ENCODE assay signal across 36 mouse cellular contexts in the genomic region with DNA sequence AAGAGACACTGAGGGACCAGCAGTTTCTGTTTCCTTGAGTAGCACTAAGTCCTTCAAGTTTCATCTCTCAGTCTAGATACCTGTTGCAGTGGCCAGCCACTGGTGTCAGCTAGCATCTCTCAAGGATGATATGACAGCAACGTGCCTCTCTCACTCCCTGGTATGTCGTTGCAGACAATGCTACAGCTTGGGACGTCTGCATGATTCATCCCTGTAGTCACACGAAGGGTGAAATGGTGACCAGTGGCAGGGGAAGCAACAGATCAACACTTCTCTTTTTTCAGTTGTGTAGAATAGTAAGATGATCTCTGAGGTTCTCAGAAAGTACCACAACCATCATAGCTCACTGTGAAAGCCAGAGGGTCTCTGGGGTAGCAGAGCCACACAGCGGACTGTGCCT. TPM values are rescaled to one million over a fixed set of nuclear protein-coding genes. Genes with fewer than 3 reads are reported as not detected.
DNase-seq lines count a peak whose midpoint lies in the region; ATAC-seq and TF ChIP-seq lines count a peak whose summit lies in the region.
"Had no signal": no experiment of that assay in that cellular context is flagged by ENCODE, and none has a peak within 500 bp of the region (broad histone marks: within the 10 kb centered on the region; RNA-seq: fewer than 3 reads in every experiment).

No protein-coding gene starts in this region.

- WGBS in macrophage (ENCODE audit: missing documents): 21% methylated on average over 5 of the region's 5 CpGs
- 59% methylated on average over 5 of the region's 5 CpGs for WGBS in small intestine, adult 2 months
- 77% methylated on average over 5 of the region's 5 CpGs for WGBS in midbrain, embryonic 14.5 days

- H3K36me3 ChIP-seq in testis, adult 2 months (ENCODE audit: control insufficient read depth, insufficient read depth, low read length): no peaks in the 10 kb centered on the region
- H3K36me3 ChIP-seq in macrophage (ENCODE audit: inconsistent target): no peaks in the 10 kb centered on the region
- H3K36me3 ChIP-seq in small intestine, adult 2 months (ENCODE audit: control insufficient read depth, insufficient read depth, low read length): no peaks in the 10 kb centered on the region
- H3K36me3 ChIP-seq in midbrain, embryonic 14.5 days (ENCODE audit: control insufficient read depth, insufficient read depth, low read length): no peaks in the 10 kb centered on the region
- H3K36me3 ChIP-seq: embryonic facial prominence, embryonic 12.5 days; heart, embryonic 12.5 days; limb, embryonic 13.5 days; liver, embryonic 15.5 days had no signal

- no peak overlapping the region for H3K4me2 ChIP-seq in midbrain, embryonic 14.5 days (ENCODE audit: low read length)
- H3K4me2 ChIP-seq: embryonic facial prominence, embryonic 12.5 days; heart, embryonic 12.5 days; limb, embryonic 13.5 days; liver, embryonic 15.5 days had no signal

- no peak overlapping the region for H3K9ac ChIP-seq in midbrain, embryonic 14.5 days (replicated peaks; ENCODE audit: low read length)
- H3K9ac ChIP-seq: embryonic facial prominence, embryonic 12.5 days; heart, embryonic 12.5 days; limb, embryonic 13.5 days; liver, embryonic 15.5 days had no signal

- peak overlapping the region; percentile 12; the same call in 1 of the 2 replicates for H3K27ac ChIP-seq in gastrocnemius, adult 2 months
- 0 out of 2 replicates have a peak overlapping the region, but pooled peaks have one; percentile 39 for H3K27ac ChIP-seq in testis, adult 2 months (ENCODE audit: control insufficient read depth, insufficient read depth, low read depth, low read length)
- H3K27ac ChIP-seq in macrophage: peak overlapping the region; percentile 90
- H3K27ac ChIP-seq in small intestine, adult 2 months (ENCODE audit: insufficient read depth, low read depth, low read length): peak overlapping the region; percentile 46
- H3K27ac ChIP-seq in midbrain, embryonic 14.5 days (replicated peaks; ENCODE audit: low read depth, low read length): no peak overlapping the region
- H3K27ac ChIP-seq: embryonic facial prominence, embryonic 12.5 days; hindbrain, postnatal 0 days; limb, embryonic 13.5 days; liver, embryonic 15.5 days had no signal

- no peaks in the 10 kb centered on the region for H3K4me1 ChIP-seq in testis, adult 2 months (ENCODE audit: control insufficient read depth, insufficient read depth, low read length)
- no peaks in the 10 kb centered on the region; the same call in 1 of the 2 replicates for H3K4me1 ChIP-seq in small intestine, adult 2 months (ENCODE audit: control insufficient read depth, insufficient read depth, insufficient read length, low read length)
- no peaks in the 10 kb centered on the region for H3K4me1 ChIP-seq in midbrain, embryonic 14.5 days (ENCODE audit: control insufficient read depth, insufficient read depth, low read length)
- H3K4me1 ChIP-seq: embryonic facial prominence, embryonic 12.5 days; heart, embryonic 12.5 days; limb, embryonic 13.5 days had no signal

- no peak for ATAC-seq in midbrain, embryonic 14.5 days (ENCODE audit: low FRiP score, low TSS enrichment)
- ATAC-seq in erythroblast, adult 5-6 weeks (replicated peaks; ENCODE audit: low FRiP score, poor library complexity, severe bottlenecking): no peak
- ATAC-seq: forebrain, embryonic 14.5 days; hindbrain, postnatal 0 days; intestine, postnatal 0 days; lung, postnatal 0 days had no signal

- H3K79me2 ChIP-seq in macrophage (ENCODE audit: inconsistent target): peaks cover 2% of the 10 kb centered on the region

- intact Hi-C loops in gastrocnemius, adult 2 months (cut with DNase I): no loop called here

- TF ChIP-seq POLR2A in testis, adult 2 months (IDR thresholded peaks at IDR 0.05; ENCODE audit: control insufficient read depth, low read depth, low read length): no peak
- no peak for TF ChIP-seq POLR2A in small intestine, adult 2 months (IDR thresholded peaks at IDR 0.05; ENCODE audit: low read depth, low read length)

- no peaks in the 10 kb centered on the region for H3K27me3 ChIP-seq in testis, adult 2 months (ENCODE audit: control insufficient read depth, insufficient read depth, low read length)
- no peaks in the 10 kb centered on the region for H3K27me3 ChIP-seq in small intestine, adult 2 months (ENCODE audit: control insufficient read depth, insufficient read depth, low read length)
- no peaks in the 10 kb centered on the region for H3K27me3 ChIP-seq in midbrain, embryonic 14.5 days (ENCODE audit: control insufficient read depth, insufficient read depth, low read length)
- H3K27me3 ChIP-seq: embryonic facial prominence, embryonic 12.5 days; heart, embryonic 12.5 days; liver, embryonic 15.5 days had no signal

- H3K9me3 ChIP-seq in midbrain, embryonic 14.5 days (ENCODE audit: control insufficient read depth, low read length): no peaks in the 10 kb centered on the region
- H3K9me3 ChIP-seq: embryonic facial prominence, embryonic 12.5 days; heart, embryonic 12.5 days; liver, embryonic 15.5 days had no signal

- no peak for TF ChIP-seq CTCF in gastrocnemius, adult 2 months (IDR thresholded peaks at IDR 0.05)
- no peak for TF ChIP-seq CTCF in testis, adult 2 months (IDR thresholded peaks at IDR 0.05; ENCODE audit: control insufficient read depth, insufficient read depth, insufficient replicate concordance, low read depth, low read length)
- no peak for TF ChIP-seq CTCF in small intestine, adult 2 months (IDR thresholded peaks at IDR 0.05; ENCODE audit: extremely low read depth, insufficient read length, insufficient replicate concordance, low read depth, low read length)

- no peak overlapping the region for H3K4me3 ChIP-seq in gastrocnemius, adult 2 months
- H3K4me3 ChIP-seq in testis, adult 2 months (ENCODE audit: control insufficient read depth, low read depth, low read length): no peak overlapping the region
- peak overlapping the region; percentile 7; the same call in 1 of the 2 replicates for H3K4me3 ChIP-seq in macrophage (ENCODE audit: inconsistent target)
- H3K4me3 ChIP-seq in small intestine, adult 2 months (ENCODE audit: low read depth, low read length): no peak overlapping the region
- no peak overlapping the region for H3K4me3 ChIP-seq in midbrain, embryonic 14.5 days (replicated peaks; ENCODE audit: low read depth, low read length)
- H3K4me3 ChIP-seq: embryonic facial prominence, embryonic 12.5 days; erythroblast, embryonic 14.5 days; heart, embryonic 12.5 days; limb, embryonic 13.5 days; liver, embryonic 15.5 days had no signal

- no peak for DNase-seq in gastrocnemius, adult 2 months
- no peak for DNase-seq in gastrocnemius, postnatal 10 days
- no peak for DNase-seq in testis, postnatal 10 days (ENCODE audit: low spot score)
- DNase-seq in midbrain, embryonic 14.5 days: no peak
- DNase-seq: adrenal gland, postnatal 25 days; cerebellum, adult 18-20 months; cerebellum, postnatal 25 days; heart, adult 18-20 months; heart, postnatal 10 days; kidney, postnatal 25 days; layer of hippocampus, postnatal 36 days; right cerebral cortex, postnatal 14 days; spleen, adult 18-20 months; thymus, adult 18-20 months; thymus, postnatal 4 days had no signal

RNA-seq across cellular contexts. Expression of gene Exoc1, which starts 4.5 kb away (rescaled TPM):
- 10 to 100 TPM; 11.6 to 12.0 TPM for total RNA-seq in gastrocnemius, adult 2 months (2021)
- 10 to 100 TPM; 14.4 to 21.5 TPM for total RNA-seq in gastrocnemius, postnatal 10 days (2021)
- polyA plus RNA-seq in testis, adult 2 months (2012; rRNA removed): 14.9 and 20.3 TPM in 2 replicates
- 100 to 1,000 TPM; 114 to 304 (median 221) TPM for total RNA-seq in macrophage (2018; cell fraction: chromatin; rRNA removed)
- total RNA-seq in macrophage (2018; cell fraction: cytosol; rRNA removed): 10 to 100 TPM; 29.9 to 60.5 (median 44.8) TPM
- total RNA-seq in macrophage (2018; cell fraction: nucleus; rRNA removed): 100 to 1,000 TPM in 21 of 26 experiments, 10 to 100 TPM in 5; 66.1 to 199 (median 148) TPM
- polyA plus RNA-seq in macrophage (2018): 46.9 to 69.0 TPM (median 50.8 TPM) in 3 replicates
- 7.1 and 17.9 TPM in 2 replicates for polyA plus RNA-seq in small intestine, adult 2 months (2012; rRNA removed)
- 56.3 and 75.8 TPM in 2 replicates for polyA plus RNA-seq in midbrain, embryonic 14.5 days (2014; fragmentation: Nextera tagmentation; extraction: Ambion mirVana)
- 23.1 and 32.4 TPM in 2 replicates for total RNA-seq in erythroblast, adult 5-6 weeks (2015; ENCODE audit: low replicate concordance)
- total RNA-seq in erythroblast, adult 5-6 weeks (2017; ENCODE audit: low replicate concordance): 16.2 and 18.7 TPM in 2 replicates

RNA-seq across cellular contexts. Expression of gene Gm7271, which starts 40.8 kb away (rescaled TPM):
- not detected for total RNA-seq in gastrocnemius, adult 2 months (2021)
- total RNA-seq in gastrocnemius, postnatal 10 days (2021): not detected
- not detected in 2 replicates for polyA plus RNA-seq in testis, adult 2 months (2012; rRNA removed)
- not detected for total RNA-seq in macrophage (2018; cell fraction: chromatin; rRNA removed)
- total RNA-seq in macrophage (2018; cell fraction: cytosol; rRNA removed): not detected
- total RNA-seq in macrophage (2018; cell fraction: nucleus; rRNA removed): not detected
- polyA plus RNA-seq in macrophage (2018): not detected in 3 replicates
- not detected in 2 replicates for polyA plus RNA-seq in small intestine, adult 2 months (2012; rRNA removed)
- polyA plus RNA-seq in midbrain, embryonic 14.5 days (2014; fragmentation: Nextera tagmentation; extraction: Ambion mirVana): 0.36 TPM in 1 of 2 replicates, not detected in the other
- not detected in 2 replicates for total RNA-seq in erythroblast, adult 5-6 weeks (2015; ENCODE audit: low replicate concordance)
- not detected in 2 replicates for total RNA-seq in erythroblast, adult 5-6 weeks (2017; ENCODE audit: low replicate concordance)
- total RNA-seq: adrenal gland, postnatal 25 days; gastrocnemius, adult 8-10 months; heart, adult 18-20 months; heart, postnatal 10 days; hindbrain, postnatal 0 days; layer of hippocampus, adult 8-10 months; layer of hippocampus, postnatal 36 days; left cerebral cortex, postnatal 14 days; midbrain, postnatal 0 days; neutrophil, adult 5-6 weeks had no signal
- polyA plus RNA-seq: erythroblast, embryonic 14.5 days; forebrain, embryonic 14.5 days; frontal cortex, adult 2 months; heart, embryonic 12.5 days; intestine, postnatal 0 days; kidney, embryonic 14.5 days; limb, embryonic 13.5 days; liver, embryonic 15.5 days; lung, postnatal 0 days; midbrain, postnatal 0 days; stomach, embryonic 14.5 days had no signal
